Comparison of ENCODE assay signal across 12 mouse cellular contexts in genomic region chr3:35334546-35334945, GRCm38 (mm10).
DNase-seq lines count a peak whose midpoint lies in the region; ATAC-seq and TF ChIP-seq lines count a peak whose summit lies in the region.
"Had no signal": no experiment of that assay in that cellular context is flagged by ENCODE, and none has a peak within 500 bp of the region (broad histone marks: within the 10 kb centered on the region; RNA-seq: fewer than 3 reads in every experiment).

No protein-coding gene starts in this region.

- H3K36me3 ChIP-seq in hindbrain, embryonic 10.5 days, result no peaks in the 10 kb centered on the region
- no peaks in the 10 kb centered on the region for H3K36me3 ChIP-seq in hindbrain, embryonic 16.5 days (ENCODE audit: control insufficient read depth, insufficient read depth, low read length)
- H3K36me3 ChIP-seq in forebrain, postnatal 0 days (ENCODE audit: insufficient read depth), result no peaks in the 10 kb centered on the region
- H3K36me3 ChIP-seq in neural tube, embryonic 11.5 days (ENCODE audit: control insufficient read depth, insufficient read depth, low read length), result no peaks in the 10 kb centered on the region

- H3K4me3 ChIP-seq in hindbrain, embryonic 10.5 days, result no peak overlapping the region
- no peak overlapping the region for H3K4me3 ChIP-seq in hindbrain, embryonic 16.5 days (ENCODE audit: low read length)
- no peak overlapping the region for H3K4me3 ChIP-seq in forebrain, postnatal 0 days (ENCODE audit: low read depth, low read length)
- no peak overlapping the region for H3K4me3 ChIP-seq in neural tube, embryonic 11.5 days (ENCODE audit: low read depth, low read length)
- H3K4me3 ChIP-seq: erythroblast, embryonic 14.5 days had no signal

- H3K27ac ChIP-seq in hindbrain, embryonic 10.5 days, result peak overlapping the region; percentile 81
- H3K27ac ChIP-seq in hindbrain, embryonic 16.5 days (ENCODE audit: low read depth, low read length), result no peak overlapping the region
- H3K27ac ChIP-seq in forebrain, postnatal 0 days (ENCODE audit: low read depth, low read length), result no peak overlapping the region
- no peak overlapping the region for H3K27ac ChIP-seq in neural tube, embryonic 11.5 days (ENCODE audit: low read depth, low read length)

- 9% methylated on average over 3 of the region's 3 CpGs for WGBS in hindbrain, embryonic 10.5 days
- WGBS in hindbrain, embryonic 16.5 days, result 10% methylated on average over 3 of the region's 3 CpGs
- WGBS in forebrain, postnatal 0 days, result 17% methylated on average over 3 of the region's 3 CpGs
- WGBS in neural tube, embryonic 11.5 days, result 4% methylated on average over 3 of the region's 3 CpGs

- ATAC-seq in hindbrain, embryonic 16.5 days, result no peak
- ATAC-seq in forebrain, postnatal 0 days, result no peak
- 0 out of 2 replicates have a peak, but pooled peaks have one; percentile 54 for ATAC-seq in neural tube, embryonic 11.5 days (ENCODE audit: insufficient read depth, low FRiP score, low TSS enrichment)
- ATAC-seq in erythroblast, adult 5-6 weeks (replicated peaks; ENCODE audit: low FRiP score, poor library complexity, severe bottlenecking), result no peak

- H3K27me3 ChIP-seq in hindbrain, embryonic 10.5 days (ENCODE audit: insufficient read depth, poor library complexity, severe bottlenecking), result no peaks in the 10 kb centered on the region
- no peaks in the 10 kb centered on the region; the same call in 1 of the 2 replicates for H3K27me3 ChIP-seq in hindbrain, embryonic 16.5 days (replicated peaks; ENCODE audit: control insufficient read depth, insufficient read depth, low read length)
- H3K27me3 ChIP-seq in forebrain, postnatal 0 days (ENCODE audit: insufficient read depth, low read length), result no peaks in the 10 kb centered on the region
- no peaks in the 10 kb centered on the region for H3K27me3 ChIP-seq in neural tube, embryonic 11.5 days (ENCODE audit: control insufficient read depth, insufficient read depth, low read length)

- no peaks in the 10 kb centered on the region for H3K9me3 ChIP-seq in hindbrain, embryonic 10.5 days
- no peaks in the 10 kb centered on the region for H3K9me3 ChIP-seq in hindbrain, embryonic 16.5 days (ENCODE audit: control insufficient read depth, low read length)
- no peaks in the 10 kb centered on the region for H3K9me3 ChIP-seq in forebrain, postnatal 0 days (ENCODE audit: low read length)
- H3K9me3 ChIP-seq in neural tube, embryonic 11.5 days (ENCODE audit: control insufficient read depth, low read length), result no peaks in the 10 kb centered on the region

- peak; percentile 17; the same call in 1 of the 2 replicates for TF ChIP-seq CTCF in forebrain, postnatal 0 days (IDR thresholded peaks at IDR 0.05; ENCODE audit: low read depth)

- no peak overlapping the region for H3K9ac ChIP-seq in hindbrain, embryonic 16.5 days (ENCODE audit: low read depth, low read length)
- H3K9ac ChIP-seq in forebrain, postnatal 0 days, result no peak overlapping the region
- no peak overlapping the region for H3K9ac ChIP-seq in neural tube, embryonic 11.5 days (ENCODE audit: low read length)

- peak; percentile 59 for DNase-seq in hindbrain, embryonic 10.5 days (ENCODE audit: low spot score)
- DNase-seq in embryo, embryonic 11 days, result peak; percentile 53
- DNase-seq in forebrain, postnatal 0 days, result no peak
- peak; percentile 55 for DNase-seq in neural tube, embryonic 11.5 days (ENCODE audit: low spot score)
- DNase-seq in ovary, postnatal 14 days (ENCODE audit: low spot score), result no peak
- DNase-seq: adrenal gland, adult 8-10 months; cerebellum, adult 2 months; heart, adult 18-20 months; lung, postnatal 4 days had no signal

- no peak overlapping the region for H3K4me2 ChIP-seq in hindbrain, embryonic 16.5 days (ENCODE audit: low read length)
- no peak overlapping the region for H3K4me2 ChIP-seq in forebrain, postnatal 0 days (ENCODE audit: low read depth)
- no peak overlapping the region for H3K4me2 ChIP-seq in neural tube, embryonic 11.5 days (ENCODE audit: low read depth)

- peaks cover 36% of the 10 kb centered on the region for H3K4me1 ChIP-seq in hindbrain, embryonic 10.5 days (replicated peaks)
- peaks cover 8% of the 10 kb centered on the region for H3K4me1 ChIP-seq in hindbrain, embryonic 16.5 days (ENCODE audit: control insufficient read depth, insufficient read depth, low read depth, low read length)
- peaks cover 5% of the 10 kb centered on the region; the same call in 1 of the 2 replicates for H3K4me1 ChIP-seq in forebrain, postnatal 0 days (ENCODE audit: insufficient read depth)
- 0 out of 2 replicates have a peak, but pooled peaks cover 3% of the 10 kb centered on the region for H3K4me1 ChIP-seq in neural tube, embryonic 11.5 days (ENCODE audit: control insufficient read depth, insufficient read depth, low read length)

Comparison
In these comparisons a context has a peak if more than half of its experiments do, and no peak if none do; other contexts are left out.
1. DNase-seq: peak in hindbrain, embryonic 10.5 days (single experiment), embryo, embryonic 11 days (single experiment) and neural tube, embryonic 11.5 days (single experiment); none in forebrain, postnatal 0 days (single experiment) and ovary, postnatal 14 days (single experiment).